11 mouse cellular contexts compared by ENCODE assay signal in the genomic region with DNA sequence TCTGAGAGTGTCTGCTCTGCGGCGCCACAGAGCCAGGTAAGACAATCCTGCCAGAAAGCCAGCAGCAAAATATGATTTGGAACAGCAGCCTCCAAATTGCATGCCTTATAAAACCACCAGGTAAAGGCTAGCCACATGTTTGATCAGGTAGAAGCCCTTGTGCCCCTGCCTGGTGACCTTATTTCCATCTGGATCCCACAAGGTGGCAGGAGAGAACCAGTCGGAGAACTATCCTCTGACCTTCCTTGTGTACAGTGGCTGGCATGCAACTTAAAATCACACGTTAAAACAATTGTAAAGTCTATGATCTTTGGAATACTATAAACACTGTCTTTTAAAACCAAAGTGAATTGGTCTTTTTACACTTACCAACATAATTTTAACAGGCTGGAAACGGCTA. TPM values are rescaled to one million over a fixed set of nuclear protein-coding genes. Genes with fewer than 3 reads are reported as not detected.
DNase-seq lines count a peak whose midpoint lies in the region; ATAC-seq and TF ChIP-seq lines count a peak whose summit lies in the region.
"Had no signal": no experiment of that assay in that cellular context is flagged by ENCODE, and none has a peak within 500 bp of the region (broad histone marks: within the 10 kb centered on the region; RNA-seq: fewer than 3 reads in every experiment).

No protein-coding gene starts in this region.

- no peak overlapping the region for H3K4me3 ChIP-seq in intestine, postnatal 0 days (ENCODE audit: low read depth, low read length)
- H3K4me3 ChIP-seq in intestine, embryonic 15.5 days (replicated peaks) = no peak overlapping the region
- H3K4me3 ChIP-seq in midbrain, embryonic 14.5 days (replicated peaks; ENCODE audit: low read depth, low read length) = no peak overlapping the region
- H3K4me3 ChIP-seq in midbrain, embryonic 13.5 days (replicated peaks) = no peak overlapping the region
- H3K4me3 ChIP-seq: liver, embryonic 15.5 days had no signal

- TF ChIP-seq CTCF in intestine, postnatal 0 days (IDR thresholded peaks at IDR 0.05; ENCODE audit: low read depth) = peak; percentile 53

- no peak overlapping the region for H3K9ac ChIP-seq in intestine, postnatal 0 days (ENCODE audit: low read depth, low read length)
- no peak overlapping the region for H3K9ac ChIP-seq in intestine, embryonic 15.5 days
- H3K9ac ChIP-seq in midbrain, embryonic 14.5 days (replicated peaks; ENCODE audit: low read length) = no peak overlapping the region
- H3K9ac ChIP-seq in midbrain, embryonic 13.5 days (replicated peaks) = no peak overlapping the region
- H3K9ac ChIP-seq: liver, embryonic 15.5 days had no signal

- no peaks in the 10 kb centered on the region for H3K4me1 ChIP-seq in intestine, postnatal 0 days (replicated peaks; ENCODE audit: control insufficient read depth, insufficient read depth, low read length)
- H3K4me1 ChIP-seq in intestine, embryonic 15.5 days (replicated peaks) = no peaks in the 10 kb centered on the region
- no peaks in the 10 kb centered on the region for H3K4me1 ChIP-seq in midbrain, embryonic 14.5 days (ENCODE audit: control insufficient read depth, insufficient read depth, low read length)
- peaks cover 4% of the 10 kb centered on the region; the same call in 1 of the 2 replicates for H3K4me1 ChIP-seq in midbrain, embryonic 13.5 days (replicated peaks)
- H3K4me1 ChIP-seq: liver, embryonic 15.5 days had no signal

- H3K9me3 ChIP-seq in intestine, postnatal 0 days (ENCODE audit: control insufficient read depth) = no peaks in the 10 kb centered on the region
- no peaks in the 10 kb centered on the region for H3K9me3 ChIP-seq in intestine, embryonic 15.5 days
- H3K9me3 ChIP-seq in midbrain, embryonic 14.5 days (ENCODE audit: control insufficient read depth, low read length) = no peaks in the 10 kb centered on the region
- no peaks in the 10 kb centered on the region for H3K9me3 ChIP-seq in midbrain, embryonic 13.5 days
- H3K9me3 ChIP-seq: liver, embryonic 15.5 days had no signal

- H3K27me3 ChIP-seq in intestine, postnatal 0 days (replicated peaks; ENCODE audit: control insufficient read depth, insufficient read depth, low read length) = no peaks in the 10 kb centered on the region
- H3K27me3 ChIP-seq in intestine, embryonic 15.5 days (replicated peaks) = no peaks in the 10 kb centered on the region
- H3K27me3 ChIP-seq in midbrain, embryonic 14.5 days (ENCODE audit: control insufficient read depth, insufficient read depth, low read length) = no peaks in the 10 kb centered on the region
- H3K27me3 ChIP-seq in midbrain, embryonic 13.5 days = no peaks in the 10 kb centered on the region
- H3K27me3 ChIP-seq: liver, embryonic 15.5 days had no signal

- H3K27ac ChIP-seq in intestine, postnatal 0 days (ENCODE audit: low read depth, low read length) = no peak overlapping the region
- H3K27ac ChIP-seq in intestine, embryonic 15.5 days = no peak overlapping the region
- no peak overlapping the region for H3K27ac ChIP-seq in midbrain, embryonic 14.5 days (replicated peaks; ENCODE audit: low read depth, low read length)
- H3K27ac ChIP-seq in midbrain, embryonic 13.5 days = no peak overlapping the region
- H3K27ac ChIP-seq: liver, embryonic 15.5 days had no signal

- H3K36me3 ChIP-seq in intestine, postnatal 0 days (ENCODE audit: control insufficient read depth, insufficient read depth) = no peaks in the 10 kb centered on the region
- H3K36me3 ChIP-seq in intestine, embryonic 15.5 days = no peaks in the 10 kb centered on the region
- no peaks in the 10 kb centered on the region for H3K36me3 ChIP-seq in midbrain, embryonic 14.5 days (ENCODE audit: control insufficient read depth, insufficient read depth, low read length)
- H3K36me3 ChIP-seq in midbrain, embryonic 13.5 days = no peaks in the 10 kb centered on the region
- H3K36me3 ChIP-seq: liver, embryonic 15.5 days had no signal

- peak; percentile 59 for DNase-seq in midbrain, embryonic 14.5 days
- peak; percentile 69 for DNase-seq in cerebellum, adult 9-10 months
- no peak for DNase-seq in frontal cortex, postnatal 10 days (ENCODE audit: low spot score in 2 of 2)
- DNase-seq: adrenal gland, adult 8-10 months; right cerebral cortex, postnatal 14 days; thymus, adult 2 months had no signal

- 56% methylated on average over 5 of the region's 5 CpGs for WGBS in intestine, postnatal 0 days
- 57% methylated on average over 5 of the region's 5 CpGs for WGBS in intestine, embryonic 15.5 days
- 64% methylated on average over 5 of the region's 5 CpGs for WGBS in midbrain, embryonic 14.5 days
- 64% methylated on average over 5 of the region's 5 CpGs for WGBS in midbrain, embryonic 13.5 days

- no peak overlapping the region for H3K4me2 ChIP-seq in intestine, postnatal 0 days (replicated peaks; ENCODE audit: low read depth)
- H3K4me2 ChIP-seq in intestine, embryonic 15.5 days (replicated peaks) = no peak overlapping the region
- H3K4me2 ChIP-seq in midbrain, embryonic 14.5 days (ENCODE audit: low read length) = no peak overlapping the region
- no peak overlapping the region for H3K4me2 ChIP-seq in midbrain, embryonic 13.5 days (replicated peaks)
- H3K4me2 ChIP-seq: liver, embryonic 15.5 days had no signal

- no peak for ATAC-seq in intestine, postnatal 0 days
- no peak for ATAC-seq in intestine, embryonic 15.5 days
- ATAC-seq in midbrain, embryonic 14.5 days (ENCODE audit: low FRiP score, low TSS enrichment) = no peak
- ATAC-seq in midbrain, embryonic 13.5 days = no peak
- ATAC-seq in monocyte, adult 5-6 weeks (replicated peaks; ENCODE audit: insufficient number of reproducible peaks, low FRiP score, low TSS enrichment, poor library complexity, severe bottlenecking) = no peak

RNA-seq across cellular contexts. Expression of a gene that starts 32.5 kb away (rescaled TPM):
- 75.3 and 75.7 TPM in 2 replicates for polyA plus RNA-seq in intestine, postnatal 0 days (2015; fragmentation: Nextera tagmentation; extraction: Ambion mirVana)
- 109 and 111 TPM in 2 replicates for polyA plus RNA-seq in intestine, embryonic 15.5 days (2015; fragmentation: Nextera tagmentation; extraction: Ambion mirVana)
- polyA plus RNA-seq in midbrain, embryonic 14.5 days (2014; fragmentation: Nextera tagmentation; extraction: Ambion mirVana) = 31.9 and 37.5 TPM in 2 replicates
- 34.3 and 36.1 TPM in 2 replicates for polyA plus RNA-seq in midbrain, embryonic 13.5 days (2015; fragmentation: Nextera tagmentation; extraction: Ambion mirVana)
- total RNA-seq in monocyte, adult 5-6 weeks (2017) = 24.9 to 27.4 TPM (median 26.5 TPM) in 3 replicates

RNA-seq across cellular contexts. Expression of a gene that starts 32.8 kb away (rescaled TPM):
- polyA plus RNA-seq in intestine, postnatal 0 days (2015; fragmentation: Nextera tagmentation; extraction: Ambion mirVana) = 15.2 and 18.1 TPM in 2 replicates
- 38.8 and 42.8 TPM in 2 replicates for polyA plus RNA-seq in intestine, embryonic 15.5 days (2015; fragmentation: Nextera tagmentation; extraction: Ambion mirVana)
- polyA plus RNA-seq in midbrain, embryonic 14.5 days (2014; fragmentation: Nextera tagmentation; extraction: Ambion mirVana) = 19.6 and 25.2 TPM in 2 replicates
- 31.1 and 34.3 TPM in 2 replicates for polyA plus RNA-seq in midbrain, embryonic 13.5 days (2015; fragmentation: Nextera tagmentation; extraction: Ambion mirVana)
- 34.2 to 71.2 TPM (median 57.5 TPM) in 3 replicates for total RNA-seq in monocyte, adult 5-6 weeks (2017)

RNA-seq across cellular contexts. Expression of a gene that starts 51.0 kb away (rescaled TPM):
- polyA plus RNA-seq in intestine, postnatal 0 days (2015; fragmentation: Nextera tagmentation; extraction: Ambion mirVana) = 2.2 and 2.4 TPM in 2 replicates
- 5.3 and 5.4 TPM in 2 replicates for polyA plus RNA-seq in intestine, embryonic 15.5 days (2015; fragmentation: Nextera tagmentation; extraction: Ambion mirVana)
- 4.7 and 5.0 TPM in 2 replicates for polyA plus RNA-seq in midbrain, embryonic 14.5 days (2014; fragmentation: Nextera tagmentation; extraction: Ambion mirVana)
- polyA plus RNA-seq in midbrain, embryonic 13.5 days (2015; fragmentation: Nextera tagmentation; extraction: Ambion mirVana) = 9.0 TPM in 2 replicates
- 2.0 to 7.4 TPM (median 3.9 TPM) in 3 replicates for total RNA-seq in monocyte, adult 5-6 weeks (2017)

Comparison
In these comparisons a context has a peak if more than half of its experiments do, and no peak if none do; other contexts are left out.
1. DNase-seq: peak in midbrain, embryonic 14.5 days (single experiment) and cerebellum, adult 9-10 months (single experiment); none in frontal cortex, postnatal 10 days (0 of 2).